Mouse (Mus musculus): ENCODE data around the gene Snx22.

DNA sequence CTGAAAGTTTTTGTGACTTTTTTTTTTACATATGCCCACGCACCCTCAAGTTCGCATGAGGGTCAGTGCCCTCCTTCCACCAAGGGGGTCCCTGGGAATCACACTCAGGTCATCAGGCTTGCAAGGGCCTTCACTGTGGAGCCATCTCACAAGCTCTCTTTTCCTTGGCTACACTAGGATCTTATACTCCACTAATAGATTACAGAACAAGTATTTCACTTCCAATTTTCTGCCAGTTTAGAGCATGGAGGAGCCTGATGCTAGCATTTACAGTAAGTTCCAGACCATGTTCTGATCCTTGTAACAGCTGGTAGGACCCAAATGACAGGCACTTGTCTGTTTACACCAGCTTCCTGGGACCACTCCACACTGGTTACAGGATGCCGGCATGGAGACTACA is 8.6 kb upstream of the Snx22 start:
- no peak for TF ChIP-seq ZC3H11A (IDR thresholded peaks at IDR 0.05; ENCODE audit: borderline replicate concordance, low read depth, low read length)
- TF ChIP-seq ZNF384 (IDR thresholded peaks at IDR 0.05; ENCODE audit: low read depth, low read length): no peak

All from ES-E14 (cell line).